Mouse (Mus musculus) left cerebral cortex, adult 11 months (tissue): Measurements from ENCODE around the gene Gstm1.
"Not testable (repeated sequence)": the region's sequence is repeated elsewhere in the genome, so short reads cannot be mapped to it uniquely, and the experiment has no call there.

ENCODE experiments used
- DNase-seq: peaks from one replicate; pipeline ENCODE4 v3.0.0; 2022; ENCODE audit warnings: low spot score

The Gstm1 gene

DNA sequence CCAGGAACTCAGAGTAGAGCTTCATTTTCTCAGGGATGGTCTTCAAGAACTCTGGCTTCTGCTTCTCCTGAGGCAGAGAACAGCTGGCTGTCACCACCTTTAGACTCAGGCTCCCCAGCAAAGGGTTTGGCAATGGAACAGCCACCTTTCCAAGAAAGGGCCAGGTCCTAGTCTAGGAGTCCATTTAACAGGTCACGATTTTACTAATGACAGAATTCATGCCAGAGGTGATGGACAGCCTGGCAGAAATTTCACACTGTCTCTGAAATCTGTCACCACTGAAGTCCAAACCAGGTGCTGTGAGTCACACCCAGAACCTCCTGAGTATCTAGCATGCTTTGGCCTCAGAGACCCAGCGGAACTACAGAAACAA is 2.8 kb downstream of the Gstm1 start:
- DNase-seq = no peak

DNA sequence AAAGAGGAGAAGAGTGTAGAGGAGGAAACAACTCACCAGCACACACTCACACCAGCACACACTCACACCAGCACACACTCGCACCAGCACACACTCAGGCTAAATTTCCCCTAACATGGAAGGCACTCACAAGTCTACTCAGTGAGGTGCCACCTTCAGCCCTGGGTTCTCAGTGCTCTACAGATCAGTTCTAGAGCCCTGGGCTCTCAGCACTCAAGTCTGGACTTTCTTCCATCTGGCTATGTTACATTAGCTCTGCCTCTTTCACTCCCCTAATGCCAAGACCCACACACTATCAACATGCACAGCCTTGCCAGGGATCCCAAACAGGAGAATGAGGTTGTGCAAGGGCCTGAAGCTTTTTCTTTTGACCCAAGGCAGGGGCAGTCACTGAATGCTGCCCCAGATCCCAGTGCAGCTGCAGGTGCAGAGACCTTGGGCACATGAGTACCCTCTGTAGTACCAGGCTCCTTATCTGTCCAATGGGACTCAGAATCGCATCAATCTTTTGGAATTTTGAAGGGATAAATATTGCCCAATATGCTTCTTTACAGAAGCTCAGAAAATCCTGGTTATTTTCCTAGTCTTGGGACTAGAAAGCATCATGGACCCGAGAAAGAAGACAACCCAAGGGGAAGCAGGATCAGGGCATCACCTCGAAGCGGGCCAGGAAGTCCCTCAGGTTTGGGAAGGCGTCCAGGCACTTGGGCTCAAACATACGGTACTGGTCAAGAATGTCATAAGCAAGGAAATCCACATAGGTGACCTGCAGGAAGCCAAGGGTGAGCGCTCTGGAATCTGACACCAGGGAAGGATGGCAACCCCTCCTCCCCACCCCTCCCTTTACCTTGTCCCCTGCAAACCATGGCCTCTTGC is 3.4 kb downstream of the Gstm1 start:
- no peak for DNase-seq

DNA sequence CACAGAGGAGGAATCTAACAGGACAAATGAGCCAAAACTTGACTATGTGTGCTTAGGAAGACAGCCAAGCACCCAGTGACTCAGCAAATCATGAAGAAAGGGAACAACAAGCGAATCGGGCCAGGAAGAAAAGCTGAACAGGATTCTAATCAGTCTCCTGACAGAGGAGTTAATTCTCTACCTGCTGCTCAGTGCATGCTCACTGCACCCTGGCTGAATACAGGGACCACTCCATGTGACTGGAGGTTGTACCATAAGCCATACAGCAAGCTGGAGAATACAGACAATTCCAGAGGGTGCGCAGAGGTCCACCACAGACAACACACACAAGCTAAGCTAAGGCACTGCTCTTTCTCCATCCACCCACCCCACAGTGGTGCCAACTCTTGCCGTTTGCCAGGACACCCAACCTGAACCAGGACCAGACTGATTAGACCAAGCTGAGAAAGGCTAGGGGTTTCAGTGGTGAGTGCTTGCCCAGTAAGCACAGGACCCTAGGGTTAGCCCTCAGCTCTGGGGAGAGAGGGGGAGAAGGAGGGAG is 4.4 kb downstream of the Gstm1 start:
- peak; percentile 38 for DNase-seq

DNA sequence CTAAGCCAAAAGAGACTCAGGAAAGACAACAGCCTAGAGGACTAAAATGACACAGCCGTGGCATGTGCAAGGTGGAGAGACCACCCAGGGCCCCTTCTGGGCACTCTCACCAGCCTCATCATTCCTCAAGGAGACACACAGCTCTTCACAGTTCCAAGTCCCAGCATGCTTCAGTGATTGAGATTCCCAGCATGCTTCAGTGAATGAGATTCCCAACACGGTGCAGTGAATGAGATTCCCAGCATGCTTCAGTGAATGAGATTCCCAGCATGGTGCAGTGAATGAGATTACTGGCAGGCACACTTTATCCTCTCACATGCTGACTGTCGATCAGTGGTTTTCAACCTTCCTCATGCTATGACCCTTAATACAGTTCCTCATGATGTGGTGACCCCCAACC is 6.2 kb downstream of the Gstm1 start:
- no peak for DNase-seq

DNA sequence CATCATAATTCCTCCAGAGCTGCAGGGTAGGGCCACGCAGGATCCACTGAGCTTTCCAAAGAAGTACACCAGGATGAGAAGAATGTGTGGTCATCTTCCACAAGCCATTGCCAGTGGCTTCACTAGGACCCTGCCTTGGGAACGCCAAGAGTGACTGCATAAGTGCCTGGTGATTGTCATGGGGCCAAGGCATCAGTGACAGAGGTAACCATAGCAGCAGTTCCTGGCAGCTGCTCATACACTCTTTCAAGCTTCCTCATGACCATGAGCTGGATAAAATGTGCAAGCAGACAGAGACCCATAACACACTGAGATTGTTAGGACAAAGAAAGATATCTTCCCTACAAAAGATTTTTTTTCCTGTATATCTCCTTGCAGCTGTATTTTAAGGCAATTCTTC is 7.5 kb downstream of the Gstm1 start:
- DNase-seq = no peak

DNA sequence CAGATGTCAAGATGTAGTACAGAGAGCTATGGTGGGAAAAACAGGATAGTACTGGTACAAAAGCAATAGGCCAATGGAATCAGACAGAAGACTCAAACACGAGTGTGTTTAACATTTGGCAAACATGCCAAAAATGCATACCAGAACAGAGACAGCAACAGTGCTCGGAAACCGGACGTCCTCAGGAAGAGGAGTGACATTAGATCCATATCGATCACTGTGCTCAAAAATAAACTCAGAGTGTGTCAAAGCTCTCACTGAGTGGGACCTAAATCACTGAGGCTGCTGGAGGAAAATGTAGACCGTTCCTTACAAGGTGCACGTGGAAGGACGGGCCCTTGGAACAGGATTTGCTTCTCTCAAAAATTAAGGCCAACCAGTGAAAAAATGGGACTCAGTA is 15.8 kb downstream of the Gstm1 start:
- no peak for DNase-seq

DNA sequence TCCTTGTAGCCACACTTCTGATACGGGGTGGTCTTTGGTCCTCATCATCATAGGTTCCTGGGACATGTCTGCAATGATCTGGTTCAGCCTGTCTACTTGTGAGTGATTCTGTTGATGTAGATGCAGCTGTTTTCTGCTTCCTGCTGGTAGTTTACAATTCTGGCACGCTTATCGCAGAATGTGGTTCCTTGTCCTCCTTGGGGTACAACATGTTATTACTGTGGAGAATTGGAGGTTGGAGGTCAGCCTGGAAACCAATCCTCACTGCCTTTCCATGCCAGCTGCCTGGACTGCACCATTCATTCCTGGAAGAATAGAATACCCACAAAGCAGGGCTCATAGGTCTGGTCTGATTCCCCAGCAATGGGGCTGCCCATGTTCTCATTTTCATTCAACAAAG is 18.3 kb downstream of the Gstm1 start:
- DNase-seq = no peak

DNA sequence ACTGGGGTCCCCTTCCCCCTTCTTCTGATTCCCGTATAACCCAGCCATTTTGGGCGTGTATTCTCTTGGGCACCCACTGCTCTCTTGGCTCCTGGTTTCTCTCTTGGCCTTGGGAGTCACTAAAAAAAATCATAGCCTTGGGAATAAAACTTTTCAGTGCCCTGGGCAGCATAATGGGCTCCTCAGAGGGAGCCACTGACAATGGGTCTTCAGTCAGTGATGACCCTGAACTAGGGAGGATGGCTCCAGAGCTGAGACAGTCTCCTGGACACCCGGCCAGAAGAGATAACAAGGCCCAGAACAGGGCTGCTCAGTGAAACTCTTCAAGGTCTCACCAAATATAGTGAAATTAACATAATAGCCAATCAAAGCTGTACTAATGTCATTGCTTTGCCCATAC is 19.2 kb downstream of the Gstm1 start:
- no peak for DNase-seq

DNA sequence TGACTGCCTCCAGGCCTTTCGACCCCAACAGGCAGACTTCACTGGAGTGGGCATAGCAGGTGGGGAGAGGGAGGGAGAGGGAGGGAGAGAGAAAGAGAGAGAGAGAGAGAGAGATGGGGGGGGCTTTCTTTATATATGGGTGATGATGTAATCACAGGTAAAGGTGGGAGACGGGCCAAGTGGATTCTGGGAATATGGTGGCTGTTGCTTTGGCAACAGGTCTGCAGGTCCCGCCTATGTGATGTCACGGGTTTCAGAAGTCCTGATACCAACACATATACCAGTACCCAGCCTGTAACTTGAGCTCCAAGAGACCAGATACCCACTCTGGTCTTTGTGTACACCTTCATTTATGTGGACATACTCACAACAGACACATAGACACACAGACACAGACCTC is 21.2 kb downstream of the Gstm1 start:
- DNase-seq = no peak

DNA sequence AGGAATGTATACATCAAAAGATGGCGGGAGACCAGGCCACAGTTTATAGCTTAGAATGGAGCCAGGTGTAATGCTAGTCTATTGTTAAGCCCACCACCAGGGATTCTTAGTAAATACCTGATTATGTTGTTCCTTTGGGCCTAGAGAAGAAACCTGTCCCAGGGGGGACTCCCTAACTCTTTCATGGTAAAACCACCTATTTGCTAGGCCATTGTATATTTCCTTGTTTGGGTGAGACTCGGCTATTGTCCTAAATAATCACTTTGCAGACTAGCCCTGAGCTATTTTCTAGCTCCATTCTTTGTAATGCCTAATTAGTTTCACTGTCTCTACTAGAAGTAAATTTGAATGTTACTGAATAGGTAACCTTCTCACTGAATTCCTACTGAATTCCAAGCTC is 21.8 kb downstream of the Gstm1 start:
- not testable (repeated sequence) for DNase-seq

DNA sequence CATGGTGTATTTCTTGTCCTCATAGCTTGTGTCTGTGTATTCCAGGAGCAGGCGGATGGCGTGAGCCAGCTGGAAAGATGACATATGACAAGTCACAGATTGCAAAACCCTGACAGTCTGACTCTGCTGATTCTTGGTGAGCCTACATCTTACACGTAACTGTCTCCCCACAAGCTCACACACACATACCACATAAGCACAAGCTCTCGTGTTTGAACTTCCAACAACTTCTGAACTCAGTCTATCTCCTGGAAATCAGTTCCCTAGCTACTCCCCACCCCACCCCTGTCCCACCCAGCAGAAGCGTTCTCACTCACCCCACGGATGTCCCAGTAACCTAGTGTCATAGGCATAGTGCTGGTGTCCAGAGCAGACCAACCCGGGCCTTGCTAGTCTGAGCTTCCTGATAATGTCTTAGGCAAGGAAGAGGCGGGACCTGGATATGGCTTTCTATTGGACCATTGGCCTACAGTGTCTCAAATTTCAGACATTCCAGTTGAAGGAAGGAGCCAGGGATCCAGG is 31.7 kb downstream of the Gstm1 start, which contains the start of gene Gstm2:
TSS of gene Gstm2 (minus strand) at position 413 of the 522 bp plus-strand sequence.
- no peak for DNase-seq

DNA sequence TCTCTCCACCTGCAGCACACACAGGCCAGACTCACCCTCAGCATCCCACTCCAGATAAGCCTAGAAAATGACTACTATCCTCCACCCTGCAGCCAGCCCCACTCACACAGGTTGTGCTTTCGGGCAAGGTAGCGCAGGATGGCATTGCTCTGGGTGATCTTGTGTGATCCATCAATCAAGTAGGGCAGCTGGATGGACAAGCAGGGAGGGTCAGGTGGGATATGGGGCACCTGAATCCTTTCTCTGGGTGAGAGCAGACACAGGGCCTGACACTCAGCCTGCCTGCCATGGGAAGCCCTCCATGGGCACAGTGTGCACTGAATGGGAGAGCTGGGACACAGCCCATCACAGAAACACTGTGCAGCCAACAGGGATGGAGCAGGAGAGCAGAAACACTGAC is 32.6 kb downstream of the Gstm1 start:
- not testable (repeated sequence) for DNase-seq

DNA sequence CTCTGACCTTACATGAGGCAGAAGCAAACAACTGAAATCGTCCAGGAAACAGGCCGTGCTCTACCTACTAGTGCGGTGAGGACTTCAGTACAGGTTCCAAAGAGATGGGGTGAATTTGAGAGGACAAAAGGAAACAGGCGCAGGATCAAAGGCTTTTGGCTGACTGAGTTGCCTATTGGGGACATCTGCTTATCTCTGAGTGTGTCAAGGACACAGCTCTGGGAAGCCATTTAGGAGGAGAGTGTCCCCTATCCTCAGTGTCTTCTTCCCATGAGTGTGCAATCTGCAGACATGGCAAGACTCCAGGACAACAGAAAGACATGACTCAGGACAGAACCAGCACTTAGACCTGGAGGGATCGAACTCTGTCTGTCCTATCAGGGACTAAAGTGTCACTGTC is 33.3 kb downstream of the Gstm1 start:
- no peak for DNase-seq

DNA sequence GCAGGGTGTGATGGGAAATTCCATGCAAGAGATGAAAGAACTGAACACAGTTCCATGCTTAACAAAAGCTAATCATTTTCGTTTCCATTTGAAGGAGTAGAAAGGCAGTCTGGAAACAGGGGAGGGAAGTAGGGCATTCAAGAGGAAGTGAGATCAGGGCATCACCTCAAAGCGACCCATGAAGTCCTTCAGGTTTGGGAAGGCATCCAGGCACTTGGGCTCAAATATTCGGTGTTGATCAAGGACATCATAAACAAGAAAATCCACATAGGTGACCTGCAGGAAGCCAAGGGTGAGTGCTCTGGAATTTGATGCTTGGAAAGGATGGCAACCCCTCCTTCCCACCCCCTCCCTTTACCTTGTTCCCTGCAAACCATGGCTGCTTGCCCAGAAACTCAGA is 34.0 kb downstream of the Gstm1 start:
- DNase-seq = no peak

DNA sequence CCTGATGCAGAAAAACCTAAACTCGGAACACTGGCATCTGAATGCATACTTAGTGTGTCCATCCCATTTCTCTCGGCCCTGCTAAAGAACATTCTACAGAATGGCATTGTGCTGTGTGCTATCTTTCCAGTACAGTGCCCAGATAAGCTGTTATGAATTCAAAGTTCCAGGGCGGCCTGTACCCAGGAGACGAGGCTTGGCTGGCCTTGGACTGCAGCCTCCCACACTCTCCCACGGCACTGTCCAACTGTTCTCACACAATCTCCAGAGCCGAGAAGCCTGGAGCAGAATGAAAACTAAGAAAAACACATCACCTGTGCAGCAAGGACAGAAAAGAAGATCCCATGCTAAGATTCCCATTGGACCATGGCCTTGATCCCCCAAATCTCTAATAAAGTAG is 35.0 kb downstream of the Gstm1 start:
- DNase-seq = no peak

DNA sequence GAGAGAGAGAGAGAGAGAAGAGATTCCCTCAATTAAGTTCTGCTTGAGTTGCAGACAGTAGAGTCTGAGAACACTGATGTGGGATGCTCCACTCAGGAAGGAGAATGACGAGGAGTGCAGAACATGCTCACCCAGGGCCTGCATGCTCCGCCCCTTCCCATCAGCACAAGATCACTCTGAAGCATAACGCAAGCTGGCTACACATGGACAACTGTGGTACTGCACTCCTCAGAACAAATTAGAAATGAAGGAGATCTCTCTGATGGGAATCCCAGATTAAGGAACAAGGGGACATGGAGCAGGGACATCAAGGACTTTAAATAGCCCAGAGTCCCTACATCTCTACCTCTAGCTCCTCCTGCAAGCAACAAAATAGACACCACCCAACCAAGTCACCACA is 36.5 kb downstream of the Gstm1 start:
- DNase-seq = no peak

DNA sequence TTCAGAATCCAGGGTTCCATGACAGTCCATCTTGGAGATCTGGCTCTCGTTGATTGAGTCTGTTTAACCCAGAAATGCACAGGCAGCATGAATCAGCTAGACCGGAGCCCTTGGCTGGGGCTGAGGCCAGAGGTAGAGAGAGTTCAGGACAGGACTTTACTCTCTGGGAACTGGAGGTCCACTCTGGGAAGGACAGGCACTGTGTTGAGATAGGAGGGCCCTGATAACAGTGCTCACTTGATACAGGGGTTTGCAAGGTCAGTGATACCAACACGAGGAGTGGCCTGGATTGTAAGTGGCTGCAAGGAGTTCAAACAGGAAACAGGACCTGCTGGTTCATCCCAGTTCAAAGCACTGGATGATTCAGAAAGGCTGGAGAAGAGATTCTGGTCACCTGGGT is 40.1 kb downstream of the Gstm1 start:
- no peak for DNase-seq

DNA sequence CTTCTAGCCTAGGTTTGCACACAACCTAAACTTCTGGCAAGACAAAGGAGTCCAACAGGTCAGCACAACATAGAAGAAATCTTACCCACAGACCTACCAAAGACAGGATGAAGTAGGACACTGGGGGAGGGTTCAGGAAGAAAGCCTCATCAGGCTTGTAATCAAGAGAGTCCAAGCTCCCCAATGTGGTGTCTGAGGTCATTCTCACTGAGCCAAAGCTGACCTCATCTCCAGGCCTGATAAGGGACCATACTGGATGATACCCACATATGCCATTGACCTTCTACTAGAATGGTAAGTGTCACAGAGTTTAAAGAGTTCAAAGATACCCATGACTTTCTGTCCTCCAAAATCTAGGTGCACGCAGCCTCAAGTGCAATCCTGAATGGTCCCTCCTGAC is 43.5 kb downstream of the Gstm1 start:
- no peak for DNase-seq

DNA sequence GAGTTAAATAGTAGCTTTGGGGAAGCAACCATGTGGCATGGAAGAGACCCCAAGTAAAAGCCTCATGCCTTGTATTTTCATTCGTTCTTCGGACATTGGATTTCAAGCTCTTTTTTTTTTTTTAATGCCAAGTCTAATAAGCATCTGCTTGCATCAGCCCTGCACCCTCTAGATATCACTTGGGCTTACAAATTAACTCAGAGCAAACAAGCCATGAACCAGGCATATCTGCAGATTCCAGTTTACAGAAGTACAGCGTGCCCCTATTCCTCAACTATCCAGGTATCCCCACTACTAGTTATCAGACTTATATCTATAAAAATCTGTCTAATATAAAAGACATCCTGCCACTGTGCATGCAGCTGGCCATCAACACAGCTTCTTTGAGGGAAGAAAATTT is 45.7 kb downstream of the Gstm1 start:
- no peak for DNase-seq

DNA sequence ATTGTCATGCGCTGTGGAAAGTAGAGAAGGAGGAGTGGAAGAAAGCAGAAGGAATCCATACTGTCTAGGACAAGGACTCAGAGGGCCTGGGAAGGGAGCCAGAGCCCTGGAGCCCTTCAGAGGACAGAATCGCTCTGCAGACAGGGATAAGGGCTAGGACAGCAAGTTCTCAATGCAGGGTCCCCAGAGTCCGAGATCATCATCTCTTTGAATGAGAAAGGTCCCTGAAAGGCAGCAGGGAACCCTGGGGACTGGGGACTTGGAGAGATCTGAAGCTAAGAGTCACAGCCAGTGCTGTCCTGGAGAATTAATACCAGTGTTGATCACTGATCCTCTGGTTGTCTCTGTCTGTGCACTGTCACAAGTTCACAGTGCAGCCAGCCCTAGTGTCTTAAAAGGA is 46.7 kb downstream of the Gstm1 start:
- DNase-seq = not testable (repeated sequence)

DNA sequence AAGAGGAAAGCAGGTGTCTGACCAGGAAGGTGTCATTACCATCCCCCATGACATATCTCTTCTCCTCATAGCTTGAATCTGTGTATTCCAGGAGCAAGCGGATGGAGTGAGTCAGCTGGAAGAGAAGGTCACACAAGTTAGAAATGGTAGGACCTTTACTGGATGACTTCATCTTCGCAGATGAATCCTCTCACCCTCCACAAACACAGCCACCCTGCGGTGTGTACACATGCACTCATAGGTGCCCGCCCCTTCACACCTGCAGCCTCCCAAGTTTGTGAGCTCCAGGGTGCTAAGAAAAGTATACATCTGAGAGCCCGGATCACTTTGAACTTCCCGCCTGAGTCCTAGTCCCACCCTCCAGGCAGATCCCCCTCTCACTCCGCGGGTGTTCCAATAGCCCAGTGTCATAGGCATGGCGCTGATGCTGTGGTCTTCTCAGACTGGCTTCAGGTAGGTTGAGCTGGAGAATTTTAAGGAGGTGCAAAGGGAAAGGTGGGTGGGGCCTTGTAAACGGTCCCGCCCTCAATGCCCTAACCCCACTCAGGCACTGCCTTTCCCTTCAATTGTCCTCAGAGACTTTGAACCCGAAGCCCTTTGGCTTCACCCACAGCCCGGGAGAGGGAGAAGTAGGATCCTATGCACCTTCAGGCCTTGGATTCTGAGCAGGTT is 48.9 kb downstream of the Gstm1 start, which contains the start of gene Gstm3:
TSS of gene Gstm3 (minus strand) at position 560 of the 672 bp plus-strand sequence.
- DNase-seq = no peak

DNA sequence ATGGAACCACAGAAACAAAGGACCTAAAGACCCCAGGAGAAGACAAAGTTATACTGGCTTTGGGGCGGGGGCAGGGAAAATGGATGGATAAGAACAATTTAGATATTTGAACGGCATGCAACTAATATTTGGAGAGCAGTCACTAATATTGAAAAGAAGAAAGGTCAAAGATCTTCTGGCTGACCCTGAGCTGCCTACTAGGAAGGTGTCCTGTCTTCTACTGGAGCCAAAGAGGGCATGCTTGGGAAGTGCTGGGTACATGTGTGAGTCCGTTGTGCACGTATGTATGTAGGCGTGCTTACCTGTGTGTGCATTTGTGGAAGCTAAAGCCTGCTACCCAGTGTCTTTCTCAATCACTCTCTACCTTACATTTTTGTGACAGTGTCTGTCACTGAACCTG is 51.1 kb downstream of the Gstm1 start:
- DNase-seq = no peak

DNA sequence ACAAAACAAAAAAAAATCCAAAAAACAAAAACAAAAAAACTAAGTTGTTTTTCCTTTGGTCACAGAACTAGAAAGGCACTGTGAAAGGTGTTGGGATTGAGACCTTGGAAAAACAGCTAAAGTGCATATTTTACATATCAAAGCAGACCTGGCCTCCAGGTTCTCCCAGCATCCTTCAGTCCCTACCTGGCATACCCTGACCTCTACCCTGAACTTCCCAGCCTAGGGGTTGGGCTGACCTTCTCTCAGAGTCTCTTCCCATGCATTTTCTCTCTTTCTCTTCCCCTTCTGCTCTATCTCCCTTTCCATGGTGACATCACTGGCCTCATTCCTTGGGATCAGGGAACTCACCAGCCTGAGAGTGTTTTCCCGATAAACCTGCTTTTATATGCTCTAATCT is 52.2 kb downstream of the Gstm1 start:
- DNase-seq = no peak
